Mouse (Mus musculus) C2C12 (cell line): ENCODE measurements at regions not wholly inside any gene's neighbourhood (a gene's known extent, or its start where the extent isn't known, plus 50 kb on each side); places are given as distances from the start of the nearest gene placed in this dataset.

Experiments used
- H3K27me3 ChIP-seq: one replicate; pipeline ENCODE4 v1.6.1; 2011; ENCODE audit not compliant: control insufficient read depth, insufficient read depth, insufficient read length
- H3K36me3 ChIP-seq: one replicate; pipeline ENCODE4 v1.6.1; 2011; ENCODE audit not compliant: control insufficient read depth, insufficient read depth
- H3K4me3 ChIP-seq: one replicate; pipeline ENCODE4 v1.5.1; 2011; ENCODE audit warnings: mild to moderate bottlenecking, control low read depth; ENCODE audit not compliant: poor library complexity, insufficient read depth, severe bottlenecking
- H3K79me2 ChIP-seq: one replicate; pipeline ENCODE4 v1.6.1; 2011; ENCODE audit not compliant: control insufficient read depth, insufficient read depth
- H3K79me3 ChIP-seq: one replicate; pipeline ENCODE4 v1.6.1; 2011; ENCODE audit warnings: low read depth, control low read depth
- H3ac ChIP-seq: one replicate; pipeline ENCODE3; 2011; ENCODE audit warnings: low read depth; ENCODE audit not compliant: control insufficient read depth, insufficient read length
- CEBPB ChIP-seq: IDR thresholded peaks from one replicate; pipeline ENCODE4 v1.6.1; 2011; ENCODE audit warnings: low read depth, mild to moderate bottlenecking, control low read depth, moderate library complexity
- CTCF ChIP-seq: IDR thresholded peaks from one replicate; pipeline ENCODE4 v1.5.1; 2011; ENCODE audit not compliant: control insufficient read depth, insufficient read depth, insufficient read length
- FOSL1 ChIP-seq: IDR thresholded peaks from one replicate; pipeline ENCODE4 v1.8.0; 2011; ENCODE audit warnings: mild to moderate bottlenecking, low read length; ENCODE audit not compliant: poor library complexity, insufficient read depth, severe bottlenecking
- MAX ChIP-seq: IDR thresholded peaks from one replicate; pipeline ENCODE4 v1.6.1; 2011; ENCODE audit warnings: mild to moderate bottlenecking, control low read depth
- MYOD1 ChIP-seq: IDR thresholded peaks from one replicate; pipeline ENCODE4 v1.6.1; 2011; ENCODE audit warnings: low read depth; ENCODE audit not compliant: control insufficient read depth, insufficient read length
- MYOG ChIP-seq: IDR thresholded peaks from one replicate; pipeline ENCODE4 v1.6.1; 2011; ENCODE audit not compliant: control insufficient read depth, insufficient read length; ENCODE audit errors: extremely low read depth
- USF1 ChIP-seq: IDR thresholded peaks from one replicate; pipeline ENCODE4 v1.6.1; 2011; ENCODE audit warnings: low read depth, mild to moderate bottlenecking, control low read depth, moderate library complexity

DNA sequence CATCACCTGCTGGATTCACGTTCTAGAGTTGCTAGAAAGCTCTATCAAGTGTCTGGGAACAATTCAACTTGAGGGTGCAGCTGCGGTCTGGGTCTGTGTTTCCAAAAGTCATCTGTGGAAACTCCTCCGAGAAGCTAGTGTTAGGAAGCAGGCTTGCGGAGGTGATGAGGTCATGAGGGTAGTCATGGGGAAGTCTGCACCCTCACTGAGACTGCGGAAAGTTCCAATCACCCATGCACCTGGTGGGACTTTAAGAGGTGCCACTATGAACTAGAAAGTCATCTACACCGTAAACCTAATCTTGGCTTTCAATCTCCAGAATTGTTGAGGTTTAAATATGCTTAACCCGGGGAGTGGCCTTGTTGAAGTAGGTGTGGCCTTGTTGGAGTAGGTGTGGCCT lies 195.5 kb upstream of the Afdn start:
- Histone ChIP-seq H3K27me3 (no peaks in the 10 kb centered on the region), H3K79me2 (no peaks in the 10 kb centered on the region), H3ac (no peak overlapping the region), H3K4me3 (no peak overlapping the region), H3K36me3 (no peaks in the 10 kb centered on the region), H3K79me3 (no peaks in the 10 kb centered on the region)
- TF ChIP-seq CEBPB (no peak), MAX (no peak), CTCF (no peak), MYOD1 (no peak), MYOG (no peak), USF1 (no peak), FOSL1 (no peak)

DNA sequence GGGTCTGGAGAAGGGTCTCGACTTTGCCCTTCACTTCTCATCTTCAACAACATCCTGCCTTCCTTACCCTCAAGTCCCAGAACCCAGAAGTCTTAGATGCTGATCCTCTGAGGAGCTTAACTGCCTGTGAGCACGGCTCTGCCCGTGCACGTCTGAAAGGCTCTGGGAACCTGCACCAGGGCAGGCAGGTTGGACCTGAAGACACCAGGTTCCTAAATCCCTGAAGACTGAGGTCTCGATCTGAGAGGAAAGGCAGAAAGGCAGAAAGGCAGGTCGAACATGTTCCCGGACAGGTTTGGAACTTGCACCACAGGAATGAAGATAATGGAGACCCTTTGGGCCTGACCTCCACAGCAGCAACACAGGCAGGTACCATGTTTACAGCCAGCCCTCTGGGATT lies 193.7 kb upstream of the Afdn start:
- no peaks in the 10 kb centered on the region for H3K36me3 ChIP-seq
- no peak overlapping the region for H3K4me3 ChIP-seq
- TF ChIP-seq CTCF, result no peak
- TF ChIP-seq MYOG, result no peak
- no peaks in the 10 kb centered on the region for H3K79me3 ChIP-seq
- H3K79me2 ChIP-seq, result no peaks in the 10 kb centered on the region
- H3ac ChIP-seq, result no peak overlapping the region
- no peaks in the 10 kb centered on the region for H3K27me3 ChIP-seq

DNA sequence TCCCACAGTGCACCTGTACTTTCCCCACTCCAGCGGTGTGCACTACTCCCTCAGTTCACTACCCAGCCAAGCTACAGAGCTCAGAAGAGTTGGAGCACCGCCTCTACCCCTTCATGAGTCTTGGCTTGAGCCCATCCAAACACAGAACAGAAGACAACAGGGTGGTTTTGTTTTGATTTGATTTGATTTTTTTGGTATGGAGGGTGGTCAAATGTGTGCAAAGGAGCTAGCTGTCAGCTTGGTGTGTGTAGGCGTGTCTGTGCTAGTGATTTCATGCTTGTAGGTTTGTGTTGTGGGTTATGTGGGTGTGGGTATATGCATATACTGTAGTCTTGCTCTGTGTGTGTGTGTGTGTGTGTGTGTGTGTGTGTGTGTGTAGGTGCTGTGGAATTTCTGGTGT lies 193.2 kb upstream of the Afdn start:
- Histone ChIP-seq H3K79me2 (no peaks in the 10 kb centered on the region), H3K27me3 (no peaks in the 10 kb centered on the region), H3ac (no peak overlapping the region), H3K36me3 (no peaks in the 10 kb centered on the region), H3K79me3 (no peaks in the 10 kb centered on the region), H3K4me3 (no peak overlapping the region)
- no peak for TF ChIP-seq CEBPB
- no peak for TF ChIP-seq FOSL1
- TF ChIP-seq MYOD1, result no peak
- TF ChIP-seq MYOG, result no peak
- TF ChIP-seq USF1, result no peak
- no peak for TF ChIP-seq MAX
- TF ChIP-seq CTCF, result no peak

DNA sequence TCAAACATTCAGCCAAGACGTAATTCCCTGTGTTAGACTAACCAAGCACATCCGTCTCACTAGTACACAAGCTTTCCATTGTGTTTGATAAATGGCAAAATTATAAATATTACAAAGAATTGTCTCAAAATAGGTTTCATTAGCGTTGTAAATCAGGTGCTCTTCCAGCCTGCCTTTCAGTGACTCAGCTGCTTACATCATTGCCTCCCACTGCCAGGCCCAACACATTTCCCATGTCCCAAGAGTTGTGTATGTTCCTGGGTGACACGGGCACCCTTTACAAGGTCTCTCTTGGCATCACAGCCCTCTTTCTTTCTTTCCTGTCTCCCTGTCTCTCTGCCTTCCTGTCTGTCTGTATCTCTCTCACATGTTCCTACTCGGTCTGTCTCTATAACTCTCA lies 189.5 kb upstream of the Afdn start:
- Histone ChIP-seq H3K4me3 (no peak overlapping the region), H3K36me3 (no peaks in the 10 kb centered on the region), H3K79me3 (no peaks in the 10 kb centered on the region), H3K27me3 (no peaks in the 10 kb centered on the region), H3ac (no peak overlapping the region), H3K79me2 (no peaks in the 10 kb centered on the region)
- TF ChIP-seq USF1 (no peak), MYOD1 (no peak), CTCF (no peak), CEBPB (no peak), MAX (no peak)

DNA sequence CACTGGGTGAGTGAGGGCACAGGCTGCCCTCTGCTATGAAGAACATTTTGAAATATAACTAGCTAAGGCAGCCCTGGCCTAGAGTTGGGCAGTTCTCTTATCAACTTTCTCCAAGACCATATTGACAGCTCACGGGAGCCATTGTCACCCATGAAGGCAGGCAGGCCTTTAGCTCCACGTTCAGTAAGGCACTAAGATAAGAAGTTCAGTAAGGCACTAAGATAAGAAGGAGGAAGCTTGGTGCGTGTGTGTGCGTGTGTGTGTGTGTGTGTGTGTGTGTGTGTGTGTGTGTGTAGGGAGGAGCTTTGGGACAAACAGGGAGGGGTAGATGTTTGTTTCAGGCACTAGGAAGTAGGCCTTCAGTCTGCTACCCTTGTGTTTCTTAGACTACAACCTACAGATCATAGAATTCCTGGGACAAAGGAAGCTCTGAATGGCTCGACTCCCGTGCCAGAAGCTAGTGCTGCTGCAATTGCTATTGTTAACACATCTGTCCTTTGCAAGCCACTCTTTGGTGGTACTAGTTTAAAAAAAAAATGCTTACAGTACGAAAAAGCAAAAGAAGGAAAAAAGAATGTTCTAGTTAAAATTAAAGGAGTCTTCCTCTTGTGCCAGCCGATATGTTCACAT lies 188.0 kb upstream of the Afdn start:
- H3ac ChIP-seq, result no peak overlapping the region

DNA sequence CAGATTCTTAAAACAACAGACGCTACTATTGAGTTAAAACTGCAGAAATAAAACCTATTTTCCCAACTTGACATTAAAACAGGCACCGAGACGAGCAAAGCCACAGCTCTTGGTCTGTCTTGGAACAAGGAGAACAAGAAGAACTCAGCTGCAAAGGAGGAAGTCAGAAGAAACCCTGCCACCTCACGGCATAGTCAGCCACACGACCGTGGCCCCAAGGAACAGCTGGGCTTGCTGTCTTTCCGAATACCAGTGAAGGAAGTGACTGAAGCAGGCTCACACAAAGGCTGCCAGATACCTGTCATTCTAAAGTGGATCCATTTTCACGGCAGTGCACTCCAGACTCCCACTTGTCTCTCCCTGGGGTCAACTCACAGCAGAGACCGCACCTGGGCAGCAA lies 187.3 kb upstream of the Afdn start:
- H3K27me3 ChIP-seq, result no peaks in the 10 kb centered on the region
- no peaks in the 10 kb centered on the region for H3K79me3 ChIP-seq
- no peak overlapping the region for H3ac ChIP-seq
- no peak for TF ChIP-seq MYOG
- TF ChIP-seq CEBPB, result no peak
- no peak for TF ChIP-seq CTCF
- no peak for TF ChIP-seq USF1
- no peak for TF ChIP-seq FOSL1
- TF ChIP-seq MAX, result no peak
- TF ChIP-seq MYOD1, result no peak
- no peaks in the 10 kb centered on the region for H3K36me3 ChIP-seq
- H3K79me2 ChIP-seq, result no peaks in the 10 kb centered on the region
- no peak overlapping the region for H3K4me3 ChIP-seq

More for the DNA sequence above, 188.0 kb upstream of the Afdn start:
- no peak overlapping the region for H3K4me3 ChIP-seq
- no peaks in the 10 kb centered on the region for H3K27me3 ChIP-seq
- H3K79me3 ChIP-seq, result no peaks in the 10 kb centered on the region
- TF ChIP-seq CEBPB, result no peak
- TF ChIP-seq MYOG, result no peak
- TF ChIP-seq USF1, result no peak
- no peak for TF ChIP-seq MYOD1
- TF ChIP-seq CTCF, result no peak
- TF ChIP-seq MAX, result no peak
- no peak for TF ChIP-seq FOSL1
- no peaks in the 10 kb centered on the region for H3K36me3 ChIP-seq
- no peaks in the 10 kb centered on the region for H3K79me2 ChIP-seq
